Mouse (Mus musculus) mesoderm, embryonic 11.5 days (tissue): ENCODE results near the gene Cops8.

Experiments used
- DNase-seq: peaks from one replicate; pipeline ENCODE4 v3.0.0-alpha.2; 2012; ENCODE audit warnings: low read depth, low spot score

The Cops8 gene

GRCm38 (mm10) chr1:90651781-90652180 is 49.0 kb downstream of the Cops8 start:
- no peak for DNase-seq

- DNase-seq, result no peak
These were observed 49.8 kb downstream of the Cops8 start for GRCm38 (mm10) chr1:90652553-90652952.

- no peak for DNase-seq
These were observed 53.9 kb downstream of the Cops8 start for GRCm38 (mm10) chr1:90656492-90657245.

- no peak for DNase-seq
These were observed 54.7 kb downstream of the Cops8 start for GRCm38 (mm10) chr1:90657292-90658050.

GRCm38 (mm10) chr1:90658581-90658980 is 55.8 kb downstream of the Cops8 start:
- DNase-seq, result no peak

- DNase-seq, result no peak
These were observed 57.4 kb downstream of the Cops8 start for GRCm38 (mm10) chr1:90660150-90660549.

GRCm38 (mm10) chr1:90662491-90662890 is 59.7 kb downstream of the Cops8 start:
- no peak for DNase-seq
